8 mouse cellular contexts compared by ENCODE assay signal in the genomic region with DNA sequence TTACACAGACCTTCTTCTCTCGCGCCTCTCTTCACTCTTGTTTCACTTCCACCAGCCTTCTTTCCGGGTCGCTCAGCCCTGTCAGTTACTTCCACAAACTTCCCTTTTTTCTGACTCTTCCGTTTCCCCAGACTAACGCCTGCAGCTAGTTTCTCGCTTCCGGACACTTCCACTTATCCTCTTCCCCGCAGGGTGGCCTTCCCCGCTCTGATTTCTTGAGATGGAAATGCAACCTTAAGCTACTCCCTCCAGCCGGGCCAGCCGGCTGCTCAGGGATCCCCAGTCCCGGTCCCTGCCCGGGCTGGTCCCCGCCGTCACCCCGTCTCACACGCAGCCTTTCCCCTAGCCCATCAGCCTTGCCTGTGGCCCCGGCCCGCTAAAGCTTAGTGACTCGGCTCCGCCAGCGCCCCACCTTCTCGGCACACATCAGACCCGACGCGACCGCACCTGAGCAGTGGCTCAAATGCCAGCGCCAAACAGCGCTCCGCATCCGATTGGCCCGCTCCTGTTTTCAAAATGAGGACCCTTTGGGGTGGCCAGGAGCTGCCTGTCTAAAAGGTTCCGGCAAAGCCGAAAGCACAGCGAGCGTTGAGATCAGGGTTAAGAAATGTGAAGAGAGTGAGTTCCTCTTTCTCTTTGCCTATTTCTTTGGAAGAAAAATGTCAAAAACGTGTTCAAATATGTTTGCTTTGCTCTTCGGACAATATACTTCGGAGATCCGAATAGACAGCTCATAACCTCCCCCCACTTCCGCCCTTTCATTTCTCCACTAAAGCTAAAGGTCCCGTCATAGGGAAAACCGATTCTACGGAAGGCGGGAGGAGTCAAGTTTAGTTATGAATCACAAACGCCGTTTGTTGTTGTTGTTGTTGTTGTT. TPM values are rescaled to one million over a fixed set of nuclear protein-coding genes. Genes with fewer than 3 reads are reported as not detected.
DNase-seq lines count a peak whose midpoint lies in the region; ATAC-seq and TF ChIP-seq lines count a peak whose summit lies in the region.

A gene (minus strand): TSS at position 417 of the 877 bp plus-strand sequence.

- H3K9me3 ChIP-seq in kidney, embryonic 14.5 days (ENCODE audit: control insufficient read depth, low read length): no peaks in the 10 kb centered on the region
- no peaks in the 10 kb centered on the region for H3K9me3 ChIP-seq in limb, embryonic 15.5 days

- ATAC-seq in kidney, embryonic 14.5 days (ENCODE audit: low FRiP score, low TSS enrichment): peak; percentile 96
- peak; percentile 97 for ATAC-seq in limb, embryonic 15.5 days (ENCODE audit: insufficient number of reproducible peaks, low FRiP score, low TSS enrichment, low read depth)

- under 1% methylated on average over 48 of the region's 48 CpGs for WGBS in kidney, embryonic 14.5 days
- under 1% methylated on average over 48 of the region's 48 CpGs for WGBS in limb, embryonic 15.5 days

- DNase-seq in A20 (ENCODE audit: low read depth, low spot score): peak; percentile 96
- peak; percentile 88 to 94 for DNase-seq in heart, adult 9 months (ENCODE audit: low spot score in 2 of 2)
- peak; percentile 69 to 85 for DNase-seq in monocyte, adult 2 months (ENCODE audit: low read depth in 1 of 2, low spot score in 2 of 2)
- DNase-seq in spleen, postnatal 36 days (ENCODE audit: low spot score in 2 of 2): peak; percentile 85 to 90

- H3K27ac ChIP-seq in bone marrow macrophage, adult 2 months (ENCODE audit: insufficient read depth, low read depth, low read length): peak within 1 kb of the TSS; percentile 96
- peak within 1 kb of the TSS; percentile 97 for H3K27ac ChIP-seq in embryonic fibroblast, embryonic 13.5 days (ENCODE audit: insufficient read depth, low read length)
- peak within 1 kb of the TSS; percentile 89 for H3K27ac ChIP-seq in kidney, embryonic 14.5 days (ENCODE audit: low read depth, low read length)
- peak within 1 kb of the TSS; percentile 79 for H3K27ac ChIP-seq in limb, embryonic 15.5 days

- TF ChIP-seq POLR2A in bone marrow macrophage, adult 2 months (IDR thresholded peaks at IDR 0.05; ENCODE audit: borderline replicate concordance, low read depth, low read length): no peak
- TF ChIP-seq POLR2A in embryonic fibroblast, embryonic 13.5 days (IDR thresholded peaks at IDR 0.05; ENCODE audit: low read depth, low read length): peak; percentile 42

- peaks cover 11% of the 10 kb centered on the region for H3K4me1 ChIP-seq in bone marrow macrophage, adult 2 months (ENCODE audit: control insufficient read depth, insufficient read depth, low read length)
- peaks cover 7% of the 10 kb centered on the region; the same call in 1 of the 2 replicates for H3K4me1 ChIP-seq in embryonic fibroblast, embryonic 13.5 days (ENCODE audit: control insufficient read depth, insufficient read depth, low read length)
- H3K4me1 ChIP-seq in kidney, embryonic 14.5 days (ENCODE audit: control insufficient read depth, insufficient read depth, low read length): peaks cover 18% of the 10 kb centered on the region
- peaks cover 23% of the 10 kb centered on the region for H3K4me1 ChIP-seq in limb, embryonic 15.5 days

- peak within 1 kb of the TSS; percentile 74 for H3K4me3 ChIP-seq in bone marrow macrophage, adult 2 months (ENCODE audit: insufficient read depth, low read length)
- peak within 1 kb of the TSS; percentile 80 for H3K4me3 ChIP-seq in embryonic fibroblast, embryonic 13.5 days (ENCODE audit: insufficient read depth, low read length)
- H3K4me3 ChIP-seq in kidney, embryonic 14.5 days (ENCODE audit: low read length): peak within 1 kb of the TSS; percentile 85
- peak within 1 kb of the TSS; percentile 76 for H3K4me3 ChIP-seq in limb, embryonic 15.5 days

- no peak for TF ChIP-seq CTCF in bone marrow macrophage, adult 2 months (IDR thresholded peaks at IDR 0.05; ENCODE audit: low read depth, low read length)
- TF ChIP-seq CTCF in embryonic fibroblast, embryonic 13.5 days (IDR thresholded peaks at IDR 0.05; ENCODE audit: borderline replicate concordance, insufficient read depth, low read length): no peak

- H3K36me3 ChIP-seq in kidney, embryonic 14.5 days (ENCODE audit: control insufficient read depth, insufficient read depth, low read length): peaks cover 13% of the 10 kb centered on the region
- H3K36me3 ChIP-seq in limb, embryonic 15.5 days: peaks cover 15% of the 10 kb centered on the region

- H3K4me2 ChIP-seq in kidney, embryonic 14.5 days (replicated peaks; ENCODE audit: low read depth, low read length): peak within 1 kb of the TSS; percentile 75
- peak within 1 kb of the TSS; percentile 78 for H3K4me2 ChIP-seq in limb, embryonic 15.5 days

- no peaks in the 10 kb centered on the region for H3K27me3 ChIP-seq in kidney, embryonic 14.5 days (ENCODE audit: control insufficient read depth, insufficient read depth, low read length)
- H3K27me3 ChIP-seq in limb, embryonic 15.5 days: no peaks in the 10 kb centered on the region

- peak within 1 kb of the TSS; percentile 84 for H3K9ac ChIP-seq in kidney, embryonic 14.5 days (ENCODE audit: low read depth, low read length)
- H3K9ac ChIP-seq in limb, embryonic 15.5 days: peak within 1 kb of the TSS; percentile 56

RNA-seq across cellular contexts. Expression of the gene that starts here (rescaled TPM):
- polyA plus RNA-seq in bone marrow macrophage, adult 2 months (2012; ENCODE audit: insufficient read depth, insufficient read length, missing spikeins): 36.9 and 37.5 TPM in 2 replicates
- 27.5 and 32.9 TPM in 2 replicates for polyA plus RNA-seq in embryonic fibroblast, embryonic 13.5 days (2011; ENCODE audit: insufficient read length, low read depth, missing spikeins)
- 6.4 and 7.1 TPM in 2 replicates for polyA plus RNA-seq in kidney, embryonic 14.5 days (2014; fragmentation: Nextera tagmentation; extraction: Ambion mirVana)
- 19.0 and 20.1 TPM in 2 replicates for polyA plus RNA-seq in limb, embryonic 15.5 days (2015; fragmentation: Nextera tagmentation; extraction: Ambion mirVana)

Comparison
In these comparisons a context has a peak if more than half of its experiments do, and no peak if none do; other contexts are left out.
1. Peak in every context shown above with its lines: DNase-seq, ATAC-seq, H3K4me3 ChIP-seq and H3K27ac ChIP-seq.